Mouse (Mus musculus): ENCODE results near the gene Ttc7b. TPM values are rescaled to one million over a fixed set of nuclear protein-coding genes. Genes with fewer than 3 reads are reported as not detected.

Ttc7b gene
- polyA plus RNA-seq, 1 experiment from 2014 or later, result 21.3 TPM

GRCm38 (mm10) chr12:100457701-100458100 is 62.9 kb downstream of the Ttc7b start:
- no peak for TF ChIP-seq CTCF (IDR thresholded peaks at IDR 0.05)
- ChIA-PET POLR2A (interaction anchor here (0.5 kb wide), 1 partner anchor 250 kb away, joined by 3 read pairs; no protein-coding TSS in a partner anchor), CTCF (interaction anchor here (0.9 to 1.2 kb wide), 2 partner anchors 10 to 47 kb away, joined by 3 read pairs; no protein-coding TSS in a partner anchor)
- H3K27me3 ChIP-seq, result no peaks in the 10 kb centered on the region
- in situ Hi-C loops (cut with MboI; ENCODE audit: low pct_unique_long_range_greater_than_20kb), result no loop called here
- no peak for DNase-seq (ENCODE audit: low read depth, low spot score)
- ATAC-seq, result no peak

- in situ Hi-C loops (cut with MboI; ENCODE audit: low pct_unique_long_range_greater_than_20kb), result no loop called here
- ChIA-PET POLR2A (no interaction called here), CTCF (interaction anchor here (1.1 to 1.7 kb wide), 3 partner anchors 45 to 256 kb away, joined by 3 to 5 read pairs (median 4); no protein-coding TSS in a partner anchor)
- TF ChIP-seq CTCF (IDR thresholded peaks at IDR 0.05), result no peak
- no peak for DNase-seq (ENCODE audit: low read depth, low spot score)
- H3K27me3 ChIP-seq, result no peaks in the 10 kb centered on the region
- no peak for ATAC-seq
Measured at GRCm38 (mm10) chr12:100456257-100456975, 64.2 kb downstream of the Ttc7b start.

- H3K27me3 ChIP-seq, result no peaks in the 10 kb centered on the region
- DNase-seq (ENCODE audit: low read depth, low spot score) (no peak), ATAC-seq (peak; percentile 91)
- in situ Hi-C loops (cut with MboI; ENCODE audit: low pct_unique_long_range_greater_than_20kb), result no loop called here
- peak; percentile 64 for TF ChIP-seq CTCF (IDR thresholded peaks at IDR 0.05)
- ChIA-PET CTCF (interaction anchor here (0.9 to 1.7 kb wide), 5 partner anchors 13 to 474 kb away, joined by 3 to 5 read pairs (median 4); no protein-coding TSS in a partner anchor), POLR2A (interaction anchor here (0.9 kb wide), 1 partner anchor 22 kb away, joined by 4 read pairs; no protein-coding TSS in a partner anchor)
Measured at GRCm38 (mm10) chr12:100455453-100455852, 65.2 kb downstream of the Ttc7b start.

- no peak for TF ChIP-seq CTCF (IDR thresholded peaks at IDR 0.05)
- ATAC-seq, result no peak
- no peaks in the 10 kb centered on the region for H3K27me3 ChIP-seq
- in situ Hi-C loops (cut with MboI; ENCODE audit: low pct_unique_long_range_greater_than_20kb), result no loop called here
- POLR2A ChIA-PET, result no interaction called here
- no peak for DNase-seq (ENCODE audit: low read depth, low spot score)
- CTCF ChIA-PET, result no interaction called here
Measured at GRCm38 (mm10) chr12:100447701-100448277, 72.8 kb downstream of the Ttc7b start.

- ATAC-seq, result peak; percentile 21
- in situ Hi-C loops (cut with MboI; ENCODE audit: low pct_unique_long_range_greater_than_20kb), result no loop called here
Measured at GRCm38 (mm10) chr12:100447161-100447560, 73.5 kb downstream of the Ttc7b start.

GRCm38 (mm10) chr12:100445686-100446085 is 74.9 kb downstream of the Ttc7b start:
- in situ Hi-C loops (cut with MboI; ENCODE audit: low pct_unique_long_range_greater_than_20kb), result no loop called here
- no peaks in the 10 kb centered on the region for H3K27me3 ChIP-seq
- TF ChIP-seq CTCF (IDR thresholded peaks at IDR 0.05), result no peak
- CTCF ChIA-PET, result no interaction called here
- POLR2A ChIA-PET, result no interaction called here
- DNase-seq (ENCODE audit: low read depth, low spot score) (no peak), ATAC-seq (no peak)

More at GRCm38 (mm10) chr12:100447161-100447560, 73.5 kb downstream of the Ttc7b start:
- DNase-seq (ENCODE audit: low read depth, low spot score), result no peak
- TF ChIP-seq CTCF (IDR thresholded peaks at IDR 0.05), result no peak
- ChIA-PET POLR2A (no interaction called here), CTCF (no interaction called here)
- no peaks in the 10 kb centered on the region for H3K27me3 ChIP-seq

GRCm38 (mm10) chr12:100445271-100445670 is 75.4 kb downstream of the Ttc7b start:
- ChIA-PET CTCF (no interaction called here), POLR2A (no interaction called here)
- DNase-seq (ENCODE audit: low read depth, low spot score), result no peak
- in situ Hi-C loops (cut with MboI; ENCODE audit: low pct_unique_long_range_greater_than_20kb), result no loop called here
- no peak for ATAC-seq
- H3K27me3 ChIP-seq, result no peaks in the 10 kb centered on the region
- TF ChIP-seq CTCF (IDR thresholded peaks at IDR 0.05), result no peak

- ATAC-seq (no peak), DNase-seq (ENCODE audit: low read depth, low spot score) (no peak)
- in situ Hi-C loops (cut with MboI; ENCODE audit: low pct_unique_long_range_greater_than_20kb), result no loop called here
- H3K27me3 ChIP-seq, result no peaks in the 10 kb centered on the region
- CTCF ChIA-PET, result no interaction called here
- TF ChIP-seq CTCF (IDR thresholded peaks at IDR 0.05), result no peak
- POLR2A ChIA-PET, result no interaction called here
Measured at GRCm38 (mm10) chr12:100444671-100445165, 75.9 kb downstream of the Ttc7b start.

GRCm38 (mm10) chr12:100443452-100443851 is 77.2 kb downstream of the Ttc7b start:
- in situ Hi-C loops (cut with MboI; ENCODE audit: low pct_unique_long_range_greater_than_20kb), result no loop called here
- POLR2A ChIA-PET, result no interaction called here
- no peaks in the 10 kb centered on the region for H3K27me3 ChIP-seq
- no peak for DNase-seq (ENCODE audit: low read depth, low spot score)
- CTCF ChIA-PET, result interaction anchor here (0.6 kb wide), 1 partner anchor 249 kb away, joined by 3 read pairs; no protein-coding TSS in a partner anchor
- TF ChIP-seq CTCF (IDR thresholded peaks at IDR 0.05), result no peak
- no peak for ATAC-seq

- in situ Hi-C loops (cut with MboI; ENCODE audit: low pct_unique_long_range_greater_than_20kb), result no loop called here
- no peaks in the 10 kb centered on the region for H3K27me3 ChIP-seq
- POLR2A ChIA-PET, result interaction anchor here (0.8 kb wide), 1 partner anchor 28 kb away, joined by 3 read pairs; no protein-coding TSS in a partner anchor
- no peak for TF ChIP-seq CTCF (IDR thresholded peaks at IDR 0.05)
- CTCF ChIA-PET, result interaction anchor here (1.0 kb wide), 1 partner anchor 12 kb away, joined by 3 read pairs; no protein-coding TSS in a partner anchor
- ATAC-seq (no peak), DNase-seq (ENCODE audit: low read depth, low spot score) (no peak)
Measured at GRCm38 (mm10) chr12:100441609-100442008, 79.0 kb downstream of the Ttc7b start.

GRCm38 (mm10) chr12:100439883-100440282 is 80.7 kb downstream of the Ttc7b start:
- H3K27me3 ChIP-seq, result no peaks in the 10 kb centered on the region
- in situ Hi-C loops (cut with MboI; ENCODE audit: low pct_unique_long_range_greater_than_20kb), result no loop called here
- ATAC-seq, result no peak
- ChIA-PET POLR2A (no interaction called here), CTCF (interaction anchor here (0.7 to 1.0 kb wide), 2 partner anchors 18 to 238 kb away, joined by 3 to 4 read pairs; no protein-coding TSS in a partner anchor)
- no peak for TF ChIP-seq CTCF (IDR thresholded peaks at IDR 0.05)
- no peak for DNase-seq (ENCODE audit: low read depth, low spot score)

Measured in Patski (cell line).